Mouse (Mus musculus): Measurements from ENCODE around the gene Ezh1. TPM values are rescaled to one million over a fixed set of nuclear protein-coding genes. Genes with fewer than 3 reads are reported as not detected.

Gene Ezh1
- total and polyA plus RNA-seq, 2 experiments from 2014 or later: 25.4 to 40.0 TPM

- DNase-seq (ENCODE audit: low spot score) (no peak), ATAC-seq (ENCODE audit: low FRiP score) (no peak)
- no peaks in the 10 kb centered on the region for H3K9me3 ChIP-seq (ENCODE audit: low read length)
- H3K27ac ChIP-seq (ENCODE audit: low read depth, low read length): no peak overlapping the region
- H3K27me3 ChIP-seq (ENCODE audit: insufficient read depth, low read length): no peaks in the 10 kb centered on the region
- H3K4me2 ChIP-seq (ENCODE audit: low read depth, low read length, poor library complexity, severe bottlenecking): no peak overlapping the region
- H3K9ac ChIP-seq (replicated peaks; ENCODE audit: low read length, poor library complexity, severe bottlenecking): no peak overlapping the region
- no peak overlapping the region for H3K4me3 ChIP-seq (ENCODE audit: low read depth, low read length)
- 93% methylated on average over 4 of the region's 4 CpGs for WGBS
- no peak for TF ChIP-seq CTCF (IDR thresholded peaks at IDR 0.05)
- H3K36me3 ChIP-seq (ENCODE audit: insufficient read depth, low read length): peaks cover 46% of the 10 kb centered on the region
- no peaks in the 10 kb centered on the region for H3K4me1 ChIP-seq (ENCODE audit: insufficient read depth, low read length)
Observed at GRCm38 (mm10) chr11:101185441-101185840, 40.8 kb downstream of the Ezh1 start.

- TF ChIP-seq CTCF (IDR thresholded peaks at IDR 0.05): no peak
- H3K9me3 ChIP-seq (ENCODE audit: low read length): no peaks in the 10 kb centered on the region
- H3K4me1 ChIP-seq (ENCODE audit: insufficient read depth, low read length): no peaks in the 10 kb centered on the region
- no peak overlapping the region for H3K4me2 ChIP-seq (ENCODE audit: low read depth, low read length, poor library complexity, severe bottlenecking)
- ATAC-seq (ENCODE audit: low FRiP score) (no peak), DNase-seq (ENCODE audit: low spot score) (no peak)
- no peak overlapping the region for H3K9ac ChIP-seq (replicated peaks; ENCODE audit: low read length, poor library complexity, severe bottlenecking)
- no peak overlapping the region for H3K4me3 ChIP-seq (ENCODE audit: low read depth, low read length)
- no peaks in the 10 kb centered on the region for H3K27me3 ChIP-seq (ENCODE audit: insufficient read depth, low read length)
- H3K36me3 ChIP-seq (ENCODE audit: insufficient read depth, low read length): peaks cover 46% of the 10 kb centered on the region
- WGBS: 89% methylated on average over 12 of the region's 12 CpGs
- H3K27ac ChIP-seq (ENCODE audit: low read depth, low read length): no peak overlapping the region
Observed at GRCm38 (mm10) chr11:101184984-101185383, 41.3 kb downstream of the Ezh1 start.

- TF ChIP-seq CTCF (IDR thresholded peaks at IDR 0.05): no peak
- H3K4me3 ChIP-seq (ENCODE audit: low read depth, low read length): no peak overlapping the region
- H3K9me3 ChIP-seq (ENCODE audit: low read length): no peaks in the 10 kb centered on the region
- no peak for ATAC-seq (ENCODE audit: low FRiP score)
- H3K36me3 ChIP-seq (ENCODE audit: insufficient read depth, low read length): peaks cover 46% of the 10 kb centered on the region
- no peak for DNase-seq (ENCODE audit: low spot score)
- H3K9ac ChIP-seq (replicated peaks; ENCODE audit: low read length, poor library complexity, severe bottlenecking): no peak overlapping the region
- 0 out of 2 replicates have a peak, but pooled peaks cover 5% of the 10 kb centered on the region for H3K27me3 ChIP-seq (ENCODE audit: insufficient read depth, low read length)
- 80% methylated on average over 14 of the region's 14 CpGs for WGBS
- no peak overlapping the region for H3K4me2 ChIP-seq (ENCODE audit: low read depth, low read length, poor library complexity, severe bottlenecking)
- no peak overlapping the region for H3K27ac ChIP-seq (ENCODE audit: low read depth, low read length)
- H3K4me1 ChIP-seq (ENCODE audit: insufficient read depth, low read length): 0 out of 2 replicates have a peak, but pooled peaks cover 3% of the 10 kb centered on the region
Observed at GRCm38 (mm10) chr11:101182771-101183517, 43.3 kb downstream of the Ezh1 start.

GRCm38 (mm10) chr11:101181961-101182360 lies 44.3 kb downstream of the Ezh1 start:
- H3K9me3 ChIP-seq (ENCODE audit: low read length): no peaks in the 10 kb centered on the region
- no peak for ATAC-seq (ENCODE audit: low FRiP score)
- no peak for TF ChIP-seq CTCF (IDR thresholded peaks at IDR 0.05)

GRCm38 (mm10) chr11:101180846-101181740 lies 45.2 kb downstream of the Ezh1 start:
- 43% methylated on average over 10 of the region's 10 CpGs for WGBS
- DNase-seq (ENCODE audit: low spot score) (peak; percentile 82), ATAC-seq (ENCODE audit: low FRiP score) (no peak)
- Histone ChIP-seq H3K36me3 (ENCODE audit: insufficient read depth, low read length) (peaks cover 32% of the 10 kb centered on the region), H3K27ac (ENCODE audit: low read depth, low read length) (no peak overlapping the region), H3K4me3 (ENCODE audit: low read depth, low read length) (no peak overlapping the region), H3K4me1 (ENCODE audit: insufficient read depth, low read length) (0 out of 2 replicates have a peak, but pooled peaks cover 4% of the 10 kb centered on the region), H3K9ac (replicated peaks; ENCODE audit: low read length, poor library complexity, severe bottlenecking) (no peak overlapping the region), H3K9me3 (ENCODE audit: low read length) (no peaks in the 10 kb centered on the region), H3K27me3 (ENCODE audit: insufficient read depth, low read length) (0 out of 2 replicates have a peak, but pooled peaks cover 7% of the 10 kb centered on the region), H3K4me2 (ENCODE audit: low read depth, low read length, poor library complexity, severe bottlenecking) (no peak overlapping the region)
- TF ChIP-seq CTCF (IDR thresholded peaks at IDR 0.05): peak; percentile 89

More at GRCm38 (mm10) chr11:101181961-101182360, 44.3 kb downstream of the Ezh1 start:
- Histone ChIP-seq H3K9ac (replicated peaks; ENCODE audit: low read length, poor library complexity, severe bottlenecking) (no peak overlapping the region), H3K4me1 (ENCODE audit: insufficient read depth, low read length) (0 out of 2 replicates have a peak, but pooled peaks cover 4% of the 10 kb centered on the region), H3K4me2 (ENCODE audit: low read depth, low read length, poor library complexity, severe bottlenecking) (no peak overlapping the region), H3K27me3 (ENCODE audit: insufficient read depth, low read length) (0 out of 2 replicates have a peak, but pooled peaks cover 7% of the 10 kb centered on the region), H3K4me3 (ENCODE audit: low read depth, low read length) (no peak overlapping the region), H3K27ac (ENCODE audit: low read depth, low read length) (no peak overlapping the region), H3K36me3 (ENCODE audit: insufficient read depth, low read length) (peaks cover 40% of the 10 kb centered on the region)
- no peak for DNase-seq (ENCODE audit: low spot score)
- 93% methylated on average over 11 of the region's 11 CpGs for WGBS

All from midbrain, postnatal 0 days (tissue).